Comparison of ENCODE assay signal across 18 mouse cellular contexts in the genomic region with DNA sequence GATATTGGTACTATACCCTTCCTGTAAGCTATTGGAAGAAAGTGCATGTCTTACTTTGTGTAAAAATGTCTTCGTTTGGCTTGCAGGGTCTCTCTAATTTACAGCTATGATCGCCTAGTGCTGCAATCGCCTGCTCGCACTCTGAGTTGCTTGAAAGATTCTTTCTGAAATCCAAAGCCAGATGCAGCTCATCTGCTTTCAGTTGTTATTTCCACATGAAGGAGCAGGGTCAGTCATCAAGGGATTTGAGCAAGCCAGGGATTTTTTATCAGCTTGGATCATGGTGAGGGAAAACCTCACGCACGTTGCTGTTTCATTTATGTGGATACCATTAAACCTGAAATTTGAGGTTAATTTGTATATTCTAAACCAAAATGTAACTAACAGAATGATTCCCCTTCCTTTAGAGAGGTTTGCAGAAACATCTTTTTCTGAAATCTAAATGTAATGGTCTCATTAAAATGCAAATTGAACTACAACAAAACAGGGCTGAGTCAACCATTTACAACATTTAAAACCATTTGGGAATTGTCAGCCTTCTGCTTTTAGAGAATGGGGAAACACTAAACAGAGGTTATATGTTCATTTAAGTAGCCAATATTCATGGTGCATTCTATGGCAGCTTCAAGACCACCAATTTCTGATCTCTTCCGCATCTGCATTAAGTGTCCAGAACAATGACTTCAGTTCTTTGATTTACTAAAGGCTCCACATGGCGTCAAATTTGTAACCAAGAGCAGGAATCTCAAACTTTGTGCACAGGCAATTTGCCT.
DNase-seq lines count a peak whose midpoint lies in the region; ATAC-seq and TF ChIP-seq lines count a peak whose summit lies in the region.
"Had no signal": no experiment of that assay in that cellular context is flagged by ENCODE, and none has a peak within 500 bp of the region (broad histone marks: within the 10 kb centered on the region; RNA-seq: fewer than 3 reads in every experiment).

No protein-coding gene starts in this region.

- no peaks in the 10 kb centered on the region for H3K4me1 ChIP-seq in midbrain, postnatal 0 days (ENCODE audit: insufficient read depth, low read length)
- H3K4me1 ChIP-seq in midbrain, embryonic 11.5 days (ENCODE audit: control insufficient read depth, insufficient read depth, low read length): no peaks in the 10 kb centered on the region
- H3K4me1 ChIP-seq: liver, embryonic 15.5 days had no signal

- no peaks in the 10 kb centered on the region for H3K27me3 ChIP-seq in midbrain, postnatal 0 days (ENCODE audit: insufficient read depth, low read length)
- H3K27me3 ChIP-seq in midbrain, embryonic 11.5 days (ENCODE audit: control insufficient read depth, insufficient read depth, low read length): no peaks in the 10 kb centered on the region
- H3K27me3 ChIP-seq: CH12.LX; liver, embryonic 15.5 days had no signal

- H3K4me2 ChIP-seq in midbrain, postnatal 0 days (ENCODE audit: low read depth, low read length, poor library complexity, severe bottlenecking): no peak overlapping the region
- H3K4me2 ChIP-seq in midbrain, embryonic 11.5 days: no peak overlapping the region
- H3K4me2 ChIP-seq: liver, embryonic 15.5 days had no signal

- H3K9ac ChIP-seq in midbrain, postnatal 0 days (replicated peaks; ENCODE audit: low read length, poor library complexity, severe bottlenecking): no peak overlapping the region
- no peak overlapping the region for H3K9ac ChIP-seq in midbrain, embryonic 11.5 days (ENCODE audit: low read length)
- H3K9ac ChIP-seq: liver, embryonic 15.5 days had no signal

- H3K27ac ChIP-seq in midbrain, postnatal 0 days (ENCODE audit: low read depth, low read length): no peak overlapping the region
- no peak overlapping the region for H3K27ac ChIP-seq in midbrain, embryonic 11.5 days (ENCODE audit: low read depth, low read length)
- H3K27ac ChIP-seq: liver, embryonic 15.5 days; stomach, postnatal 0 days had no signal

- DNase-seq in heart, adult 8-10 months (ENCODE audit: low spot score): peak; percentile 7
- no peak for DNase-seq in heart, adult 9 months (ENCODE audit: low spot score in 2 of 2)
- peak; percentile 12 for DNase-seq in midbrain, postnatal 0 days (ENCODE audit: low spot score)
- DNase-seq in midbrain, embryonic 11.5 days (ENCODE audit: low spot score, missing footprints): no peak
- DNase-seq in lung, postnatal 14 days: peak; percentile 16
- DNase-seq in retina, postnatal 1 day: peak; percentile 68
- no peak for DNase-seq in left cerebral cortex, postnatal 4 days
- no peak for DNase-seq in heart, postnatal 10 days
- DNase-seq: cerebellum, postnatal 14 days; kidney, adult 11 months; kidney, postnatal 14 days; right cerebral cortex, postnatal 25 days; thymus, postnatal 14 days had no signal

- no peak overlapping the region for H3K4me3 ChIP-seq in midbrain, postnatal 0 days (ENCODE audit: low read depth, low read length)
- no peak overlapping the region for H3K4me3 ChIP-seq in midbrain, embryonic 11.5 days (ENCODE audit: low read depth, low read length)
- H3K4me3 ChIP-seq: erythroblast, embryonic 14.5 days; liver, embryonic 15.5 days had no signal

- H3K36me3 ChIP-seq in midbrain, postnatal 0 days (ENCODE audit: insufficient read depth, low read length): no peaks in the 10 kb centered on the region
- H3K36me3 ChIP-seq in midbrain, embryonic 11.5 days (ENCODE audit: control insufficient read depth, insufficient read depth, low read length): no peaks in the 10 kb centered on the region
- H3K36me3 ChIP-seq: liver, embryonic 15.5 days had no signal

- intact Hi-C loops in left cerebral cortex, postnatal 4 days (cut with DNase I): no loop called here
- intact Hi-C loops in heart, postnatal 10 days (cut with DNase I): no loop called here

- no peak for ATAC-seq in midbrain, postnatal 0 days (ENCODE audit: low FRiP score)
- ATAC-seq in midbrain, embryonic 11.5 days (ENCODE audit: low FRiP score): no peak
- ATAC-seq: forebrain, embryonic 14.5 days had no signal

- 68% methylated on average over 8 of the region's 8 CpGs for WGBS in midbrain, postnatal 0 days
- WGBS in midbrain, embryonic 11.5 days: 75% methylated on average over 8 of the region's 8 CpGs

- TF ChIP-seq CTCF in midbrain, postnatal 0 days (IDR thresholded peaks at IDR 0.05): no peak

- no peaks in the 10 kb centered on the region for H3K9me3 ChIP-seq in midbrain, postnatal 0 days (ENCODE audit: low read length)
- no peaks in the 10 kb centered on the region for H3K9me3 ChIP-seq in midbrain, embryonic 11.5 days (ENCODE audit: control insufficient read depth, low read length)
- H3K9me3 ChIP-seq: liver, embryonic 15.5 days had no signal

Comparison
In these comparisons a context has a peak if more than half of its experiments do, and no peak if none do; other contexts are left out.
1. DNase-seq: peak in heart, adult 8-10 months (single experiment), midbrain, postnatal 0 days (single experiment), lung, postnatal 14 days (single experiment) and retina, postnatal 1 day (single experiment); none in heart, adult 9 months (0 of 2), midbrain, embryonic 11.5 days (single experiment), left cerebral cortex, postnatal 4 days (single experiment) and heart, postnatal 10 days (0 of 2).